Mouse (Mus musculus): ENCODE measurements around the gene Olfr1221. TPM values are rescaled to one million over a fixed set of nuclear protein-coding genes. Genes with fewer than 3 reads are reported as not detected.

The Olfr1221 gene
- polyA plus RNA-seq, 1 experiment from 2014 or later: not detected

- Histone ChIP-seq H3K4me1 (ENCODE audit: control insufficient read depth in 2 of 2, insufficient read depth in 2 of 2, low read length in 2 of 2) (no peaks in the 10 kb centered on the region), H3K27me3 (ENCODE audit: control insufficient read depth, insufficient read depth, low read length) (no peaks in the 10 kb centered on the region), H3K9ac (ENCODE audit: low read length) (no peak within 1 kb of the TSS), H3K9me3 (ENCODE audit: control insufficient read depth, low read length) (no peaks in the 10 kb centered on the region), H3K4me3 (ENCODE audit: control insufficient read depth in 1 of 2, insufficient read depth in 1 of 2, low read depth in 1 of 2, low read length in 2 of 2) (no peak within 1 kb of the TSS), H3K36me3 (ENCODE audit: control insufficient read depth, insufficient read depth, low read length) (no peaks in the 10 kb centered on the region), H3K27ac (replicated peaks in 1 of 2; ENCODE audit: control insufficient read depth in 1 of 2, insufficient read depth in 1 of 2, low read depth in 2 of 2, low read length in 2 of 2) (no peak within 1 kb of the TSS), H3K4me2 (ENCODE audit: low read length) (no peak within 1 kb of the TSS)
- WGBS: 56% methylated on average over 1 of the region's 1 CpGs
- no peak for ATAC-seq (ENCODE audit: insufficient number of reproducible peaks, insufficient read depth, low FRiP score, low read depth)
Observed at GRCm38 (mm10) chr2:89083413-89083812, 33.7 kb downstream of the Olfr1221 start, which contains the start of gene Olfr1219. TSS of gene Olfr1219 (minus strand) at chr2:89083513.

GRCm38 (mm10) chr2:89081487-89081886, 35.6 kb downstream of the Olfr1221 start:
- Histone ChIP-seq H3K36me3 (ENCODE audit: control insufficient read depth, insufficient read depth, low read length) (no peaks in the 10 kb centered on the region), H3K27ac (replicated peaks in 1 of 2; ENCODE audit: control insufficient read depth in 1 of 2, insufficient read depth in 1 of 2, low read depth in 2 of 2, low read length in 2 of 2) (no peak overlapping the region), H3K9ac (ENCODE audit: low read length) (no peak overlapping the region), H3K4me2 (ENCODE audit: low read length) (no peak overlapping the region), H3K9me3 (ENCODE audit: control insufficient read depth, low read length) (no peaks in the 10 kb centered on the region), H3K4me3 (ENCODE audit: control insufficient read depth in 1 of 2, insufficient read depth in 1 of 2, low read depth in 1 of 2, low read length in 2 of 2) (no peak overlapping the region), H3K27me3 (ENCODE audit: control insufficient read depth, insufficient read depth, low read length) (no peaks in the 10 kb centered on the region), H3K4me1 (ENCODE audit: control insufficient read depth in 2 of 2, insufficient read depth in 2 of 2, low read length in 2 of 2) (no peaks in the 10 kb centered on the region)
- ATAC-seq (ENCODE audit: insufficient number of reproducible peaks, insufficient read depth, low FRiP score, low read depth): no peak

- no peak for ATAC-seq (ENCODE audit: insufficient number of reproducible peaks, insufficient read depth, low FRiP score, low read depth)
- Histone ChIP-seq H3K27ac (replicated peaks in 1 of 2; ENCODE audit: control insufficient read depth in 1 of 2, insufficient read depth in 1 of 2, low read depth in 2 of 2, low read length in 2 of 2) (no peak within 1 kb of the TSS), H3K4me1 (ENCODE audit: control insufficient read depth in 2 of 2, insufficient read depth in 2 of 2, low read length in 2 of 2) (no peaks in the 10 kb centered on the region), H3K36me3 (ENCODE audit: control insufficient read depth, insufficient read depth, low read length) (no peaks in the 10 kb centered on the region), H3K9me3 (ENCODE audit: control insufficient read depth, low read length) (no peaks in the 10 kb centered on the region), H3K4me3 (ENCODE audit: control insufficient read depth in 1 of 2, insufficient read depth in 1 of 2, low read depth in 1 of 2, low read length in 2 of 2) (no peak within 1 kb of the TSS), H3K9ac (ENCODE audit: low read length) (no peak within 1 kb of the TSS), H3K27me3 (ENCODE audit: control insufficient read depth, insufficient read depth, low read length) (no peaks in the 10 kb centered on the region), H3K4me2 (ENCODE audit: low read length) (no peak within 1 kb of the TSS)
Observed at GRCm38 (mm10) chr2:89061087-89061486, 56.0 kb downstream of the Olfr1221 start, which contains the start of gene Olfr1218. TSS of gene Olfr1218 (minus strand) at chr2:89061187.

Other genes starting within 250 kb of the Olfr1221 start
- gene Olfr1208, start 215.0 kb downstream of the Olfr1221 start, polyA plus RNA-seq (2014; fragmentation: Nextera tagmentation; extraction: Ambion mirVana): not detected in 2 replicates
- not detected in 2 replicates for gene Olfr1209, start 202.1 kb downstream of the Olfr1221 start, polyA plus RNA-seq (2014; fragmentation: Nextera tagmentation; extraction: Ambion mirVana)
- not detected in 2 replicates for gene Olfr1211, start 179.2 kb downstream of the Olfr1221 start, polyA plus RNA-seq (2014; fragmentation: Nextera tagmentation; extraction: Ambion mirVana)
- gene Olfr1212, start 163.3 kb downstream of the Olfr1221 start, polyA plus RNA-seq (2014; fragmentation: Nextera tagmentation; extraction: Ambion mirVana): not detected in 2 replicates
- not detected in 2 replicates for gene Gm13762, start 137.0 kb downstream of the Olfr1221 start, polyA plus RNA-seq (2014; fragmentation: Nextera tagmentation; extraction: Ambion mirVana)
- not detected in 2 replicates for gene Olfr1214, start 124.6 kb downstream of the Olfr1221 start, polyA plus RNA-seq (2014; fragmentation: Nextera tagmentation; extraction: Ambion mirVana)
- not detected in 2 replicates for gene Olfr1215, start 110.3 kb downstream of the Olfr1221 start, polyA plus RNA-seq (2014; fragmentation: Nextera tagmentation; extraction: Ambion mirVana)
- gene Olfr1216, start 98.9 kb downstream of the Olfr1221 start, polyA plus RNA-seq (2014; fragmentation: Nextera tagmentation; extraction: Ambion mirVana): not detected in 2 replicates
- gene Olfr1217, start 85.2 kb downstream of the Olfr1221 start, polyA plus RNA-seq (2014; fragmentation: Nextera tagmentation; extraction: Ambion mirVana): not detected in 2 replicates
- not detected in 2 replicates for gene Olfr1218, start 56.1 kb downstream of the Olfr1221 start, polyA plus RNA-seq (2014; fragmentation: Nextera tagmentation; extraction: Ambion mirVana)
- gene Olfr1219, start 33.8 kb downstream of the Olfr1221 start, polyA plus RNA-seq (2014; fragmentation: Nextera tagmentation; extraction: Ambion mirVana): not detected in 2 replicates
- not detected in 2 replicates for gene Olfr1220, start 10.4 kb downstream of the Olfr1221 start, polyA plus RNA-seq (2014; fragmentation: Nextera tagmentation; extraction: Ambion mirVana)
- not detected in 2 replicates for gene Olfr1222, start 15.8 kb upstream of the Olfr1221 start, polyA plus RNA-seq (2014; fragmentation: Nextera tagmentation; extraction: Ambion mirVana)
- gene Olfr1223, start 34.3 kb upstream of the Olfr1221 start, polyA plus RNA-seq (2014; fragmentation: Nextera tagmentation; extraction: Ambion mirVana): not detected in 2 replicates
- gene Olfr1224-ps1, start 46.8 kb upstream of the Olfr1221 start, polyA plus RNA-seq (2014; fragmentation: Nextera tagmentation; extraction: Ambion mirVana): not detected in 2 replicates
- not detected in 2 replicates for gene Olfr1225, start 57.4 kb upstream of the Olfr1221 start, polyA plus RNA-seq (2014; fragmentation: Nextera tagmentation; extraction: Ambion mirVana)
- not detected in 2 replicates for gene Olfr1226, start 82.8 kb upstream of the Olfr1221 start, polyA plus RNA-seq (2014; fragmentation: Nextera tagmentation; extraction: Ambion mirVana)
- not detected in 2 replicates for gene Olfr1228, start 136.8 kb upstream of the Olfr1221 start, polyA plus RNA-seq (2014; fragmentation: Nextera tagmentation; extraction: Ambion mirVana)
- not detected in 2 replicates for gene Olfr1229, start 170.7 kb upstream of the Olfr1221 start, polyA plus RNA-seq (2014; fragmentation: Nextera tagmentation; extraction: Ambion mirVana)
- not detected in 2 replicates for gene Olfr1230, start 180.0 kb upstream of the Olfr1221 start, polyA plus RNA-seq (2014; fragmentation: Nextera tagmentation; extraction: Ambion mirVana)
- gene Olfr1231, start 189.8 kb upstream of the Olfr1221 start, polyA plus RNA-seq (2014; fragmentation: Nextera tagmentation; extraction: Ambion mirVana): not detected in 2 replicates
- not detected in 2 replicates for gene Olfr1232, start 212.4 kb upstream of the Olfr1221 start, polyA plus RNA-seq (2014; fragmentation: Nextera tagmentation; extraction: Ambion mirVana)
- not detected in 2 replicates for gene Olfr1233, start 225.1 kb upstream of the Olfr1221 start, polyA plus RNA-seq (2014; fragmentation: Nextera tagmentation; extraction: Ambion mirVana)
- gene Olfr1234, start 247.6 kb upstream of the Olfr1221 start, polyA plus RNA-seq (2014; fragmentation: Nextera tagmentation; extraction: Ambion mirVana): not detected in 2 replicates